Mouse (Mus musculus) midbrain, embryonic 11.5 days (tissue): Measurements from ENCODE around the gene Grip1. TPM values are rescaled to one million over a fixed set of nuclear protein-coding genes. Genes with fewer than 3 reads are reported as not detected.

ENCODE experiments used
- ATAC-seq: fragments of 200-750 bp; cut with Nextera tagmentation; 2 replicates; pipeline ENCODE4 v1.8.0; 2017; ENCODE audit warnings: moderate TSS enrichment, moderate library complexity; ENCODE audit not compliant: low FRiP score
- DNase-seq: peaks from one replicate; pipeline ENCODE4 v3.0.0; 2015; ENCODE audit warnings: low spot score; ENCODE audit errors: missing footprints
- H3K27ac ChIP-seq: fragments of 300-500 bp; sonication (generic); 2 replicates; pipeline ENCODE4 v1.5.1; 2014; ENCODE audit warnings: low read depth, low read length
- H3K27me3 ChIP-seq: fragments of 300-500 bp; sonication (generic); 2 replicates; pipeline ENCODE4 v1.6.1; 2014; ENCODE audit warnings: mild to moderate bottlenecking, low read length, moderate library complexity, mixed read lengths; ENCODE audit not compliant: control insufficient read depth, insufficient read depth
- H3K36me3 ChIP-seq: fragments of 300-500 bp; sonication (generic); 2 replicates; pipeline ENCODE4 v1.6.1; 2014; ENCODE audit warnings: mild to moderate bottlenecking, low read length, moderate library complexity, mixed read lengths; ENCODE audit not compliant: control insufficient read depth, insufficient read depth
- H3K4me1 ChIP-seq: fragments of 300-500 bp; sonication (generic); 2 replicates; pipeline ENCODE4 v1.6.1; 2014; ENCODE audit warnings: low read length; ENCODE audit not compliant: control insufficient read depth, insufficient read depth
- H3K4me2 ChIP-seq: fragments of 300-500 bp; sonication (generic); 2 replicates; pipeline ENCODE4 v1.6.1; 2014; ENCODE audit warnings: mild to moderate bottlenecking, moderate library complexity
- H3K4me3 ChIP-seq: fragments of 300-500 bp; sonication (generic); 2 replicates; pipeline ENCODE4 v1.5.1; 2014; ENCODE audit warnings: low read depth, low read length
- H3K9ac ChIP-seq: fragments of 300-500 bp; sonication (generic); 2 replicates; pipeline ENCODE4 v1.6.1; 2014; ENCODE audit warnings: low read length
- H3K9me3 ChIP-seq: fragments of 300-500 bp; sonication (generic); 2 replicates; pipeline ENCODE4 v1.6.1; 2016; ENCODE audit warnings: low read length; ENCODE audit not compliant: control insufficient read depth
- WGBS: fragments of 180-500 bp; shearing (Covaris S2); extraction: QIAGEN DNeasy Blood & Tissue Kit; methylation state at CpG from one replicate; pipeline ENCODE4 v1.1.7; 2014; 5-methylcytosine and 5-hydroxymethylcytosine counted together
- polyA plus RNA-seq: library from polyadenylated mRNA; unstranded; fragments of >200 nt; fragmentation: Nextera tagmentation; extraction: Ambion mirVana; gene quantifications from 2 replicates; pipeline ENCODE4 v1.2.1, GENCODE M21; 2014

Gene Grip1
- polyA plus RNA-seq, 1 experiment from 2014 or later: 8.5 TPM

GRCm38 (mm10) chr10:120004096-120004495 is 550.5 kb downstream of the Grip1 start:
- Histone ChIP-seq H3K4me2 (no peak overlapping the region), H3K4me1 (no peaks in the 10 kb centered on the region), H3K27ac (no peak overlapping the region), H3K36me3 (no peaks in the 10 kb centered on the region), H3K9me3 (no peaks in the 10 kb centered on the region), H3K4me3 (no peak overlapping the region), H3K9ac (no peak overlapping the region), H3K27me3 (no peaks in the 10 kb centered on the region)
- WGBS: 89% methylated on average over 7 of the region's 7 CpGs
- no peak for ATAC-seq
- DNase-seq: no peak

- H3K36me3 ChIP-seq: 0 out of 2 replicates have a peak, but pooled peaks cover 2% of the 10 kb centered on the region
- H3K27ac ChIP-seq: no peak overlapping the region
- no peaks in the 10 kb centered on the region for H3K9me3 ChIP-seq
- no peak overlapping the region for H3K9ac ChIP-seq
- no peak overlapping the region for H3K4me2 ChIP-seq
- WGBS: 96% methylated on average over 5 of the region's 5 CpGs
- no peak for ATAC-seq
- H3K4me1 ChIP-seq: no peaks in the 10 kb centered on the region
- DNase-seq: no peak
- no peak overlapping the region for H3K4me3 ChIP-seq
- no peaks in the 10 kb centered on the region for H3K27me3 ChIP-seq
Observed at GRCm38 (mm10) chr10:120005581-120005980, 552.0 kb downstream of the Grip1 start.

GRCm38 (mm10) chr10:120012331-120012730 is 558.7 kb downstream of the Grip1 start:
- Histone ChIP-seq H3K27me3 (no peaks in the 10 kb centered on the region), H3K9me3 (no peaks in the 10 kb centered on the region), H3K9ac (no peak overlapping the region), H3K36me3 (0 out of 2 replicates have a peak, but pooled peaks cover 2% of the 10 kb centered on the region), H3K4me3 (no peak overlapping the region), H3K4me2 (no peak overlapping the region), H3K4me1 (no peaks in the 10 kb centered on the region), H3K27ac (no peak overlapping the region)
- ATAC-seq (no peak), DNase-seq (no peak)
- 94% methylated on average over 13 of the region's 13 CpGs for WGBS

- no peak overlapping the region for H3K4me3 ChIP-seq
- no peaks in the 10 kb centered on the region for H3K4me1 ChIP-seq
- no peak overlapping the region for H3K4me2 ChIP-seq
- H3K9ac ChIP-seq: no peak overlapping the region
- H3K27me3 ChIP-seq: no peaks in the 10 kb centered on the region
- 0 out of 2 replicates have a peak, but pooled peaks cover 2% of the 10 kb centered on the region for H3K36me3 ChIP-seq
- H3K9me3 ChIP-seq: no peaks in the 10 kb centered on the region
- DNase-seq (no peak), ATAC-seq (no peak)
- H3K27ac ChIP-seq: no peak overlapping the region
- WGBS: 94% methylated on average over 3 of the region's 3 CpGs
Observed at GRCm38 (mm10) chr10:120015117-120015516, 561.5 kb downstream of the Grip1 start.

- DNase-seq: no peak
- H3K4me1 ChIP-seq: no peaks in the 10 kb centered on the region
- no peaks in the 10 kb centered on the region for H3K36me3 ChIP-seq
- ATAC-seq: no peak
- H3K4me2 ChIP-seq: no peak overlapping the region
- no peak overlapping the region for H3K27ac ChIP-seq
- WGBS: 68% methylated on average over 10 of the region's 10 CpGs
- no peaks in the 10 kb centered on the region for H3K27me3 ChIP-seq
- no peak overlapping the region for H3K9ac ChIP-seq
- H3K9me3 ChIP-seq: no peaks in the 10 kb centered on the region
- H3K4me3 ChIP-seq: no peak overlapping the region
Observed at GRCm38 (mm10) chr10:120026437-120026836, 572.8 kb downstream of the Grip1 start.

- ATAC-seq (no peak), DNase-seq (no peak)
- no peak overlapping the region for H3K27ac ChIP-seq
- no peaks in the 10 kb centered on the region for H3K36me3 ChIP-seq
- H3K4me1 ChIP-seq: peaks cover 9% of the 10 kb centered on the region; the same call in 1 of the 2 replicates
- H3K4me2 ChIP-seq: no peak overlapping the region
- H3K27me3 ChIP-seq: no peaks in the 10 kb centered on the region
- no peaks in the 10 kb centered on the region for H3K9me3 ChIP-seq
- WGBS: 92% methylated on average over 6 of the region's 6 CpGs
- H3K9ac ChIP-seq: no peak overlapping the region
- H3K4me3 ChIP-seq: no peak overlapping the region
Observed at GRCm38 (mm10) chr10:120030901-120031300, 577.3 kb downstream of the Grip1 start.

- H3K27me3 ChIP-seq: no peaks in the 10 kb centered on the region
- ATAC-seq (no peak), DNase-seq (no peak)
- peaks cover 9% of the 10 kb centered on the region; the same call in 1 of the 2 replicates for H3K4me1 ChIP-seq
- no peak overlapping the region for H3K4me3 ChIP-seq
- no peak overlapping the region for H3K4me2 ChIP-seq
- no peaks in the 10 kb centered on the region for H3K36me3 ChIP-seq
- no peak overlapping the region for H3K9ac ChIP-seq
- 88% methylated on average over 8 of the region's 8 CpGs for WGBS
- no peaks in the 10 kb centered on the region for H3K9me3 ChIP-seq
- H3K27ac ChIP-seq: no peak overlapping the region
Observed at GRCm38 (mm10) chr10:120031316-120031715, 577.7 kb downstream of the Grip1 start.

GRCm38 (mm10) chr10:120033866-120034265 is 580.2 kb downstream of the Grip1 start:
- H3K27ac ChIP-seq: no peak overlapping the region
- H3K36me3 ChIP-seq: no peaks in the 10 kb centered on the region
- DNase-seq: no peak

GRCm38 (mm10) chr10:120035211-120035733 is 581.6 kb downstream of the Grip1 start:
- DNase-seq (peak; percentile 84), ATAC-seq (no peak)
- H3K4me3 ChIP-seq: no peak overlapping the region
- WGBS: 33% methylated on average over 15 of the region's 15 CpGs
- no peaks in the 10 kb centered on the region for H3K36me3 ChIP-seq
- no peaks in the 10 kb centered on the region for H3K27me3 ChIP-seq
- no peak overlapping the region for H3K4me2 ChIP-seq
- H3K4me1 ChIP-seq: peaks cover 9% of the 10 kb centered on the region; the same call in 1 of the 2 replicates
- H3K9ac ChIP-seq: no peak overlapping the region
- H3K9me3 ChIP-seq: no peaks in the 10 kb centered on the region
- H3K27ac ChIP-seq: no peak overlapping the region

More at GRCm38 (mm10) chr10:120033866-120034265, 580.2 kb downstream of the Grip1 start:
- no peak for ATAC-seq
- no peak overlapping the region for H3K9ac ChIP-seq
- peaks cover 9% of the 10 kb centered on the region; the same call in 1 of the 2 replicates for H3K4me1 ChIP-seq
- no peaks in the 10 kb centered on the region for H3K27me3 ChIP-seq
- H3K4me2 ChIP-seq: no peak overlapping the region
- no peak overlapping the region for H3K4me3 ChIP-seq
- WGBS: 83% methylated on average over 9 of the region's 9 CpGs
- no peaks in the 10 kb centered on the region for H3K9me3 ChIP-seq
